Mouse (Mus musculus) monocyte, adult 5-6 weeks (primary cell): ENCODE measurements around the gene Ccl6. TPM values are rescaled to one million over a fixed set of nuclear protein-coding genes. Genes with fewer than 3 reads are reported as not detected.
A peak's percentile ranks its signal among the peaks of the same experiment; 100 is the strongest.
"Not testable (repeated sequence)": the region's sequence is repeated elsewhere in the genome, so short reads cannot be mapped to it uniquely, and the experiment has no call there.

Source experiments
- ATAC-seq: fragments of 153-309, 156-312 bp; replicated peaks from 2 replicates; pipeline ENCODE4 v1.8.0; 2017; ENCODE audit warnings: mild to moderate bottlenecking; ENCODE audit not compliant: low TSS enrichment, insufficient number of reproducible peaks, severe bottlenecking, poor library complexity, low FRiP score
- total RNA-seq: library from RNA; stranded (forward); fragments of 200-1000, 200-491, 200-594 nt; gene quantifications from 3 replicates; pipeline ENCODE4 v1.2.3, GENCODE M21; 2017

Gene Ccl6
- total RNA-seq, 1 experiment from 2014 or later, result 1,123 TPM

GRCm38 (mm10) chr11:83569249-83569648 lies 23.6 kb downstream of the Ccl6 start:
- ATAC-seq, result peak; percentile 45

DNA sequence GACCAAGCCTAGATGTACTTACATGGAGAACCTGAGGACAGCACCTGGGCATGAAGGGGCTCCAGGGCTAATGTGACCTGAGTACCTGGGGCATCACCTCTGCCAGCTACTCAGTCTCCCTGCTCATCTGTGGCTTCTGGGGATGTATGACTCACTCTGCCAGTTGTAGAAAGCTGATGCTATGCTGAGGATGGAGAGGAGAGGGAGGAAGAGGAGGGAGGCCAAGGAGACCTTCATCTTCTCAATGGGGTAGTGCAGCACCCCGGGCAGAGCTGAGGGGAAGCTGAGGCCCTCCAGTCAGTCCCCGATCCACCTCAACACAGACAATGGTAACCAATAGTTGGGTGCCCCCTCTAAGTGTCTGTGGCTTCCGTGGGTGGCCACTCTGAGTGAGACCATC lies 24.1 kb downstream of the Ccl6 start:
- 0 out of 2 replicates have a peak, but pooled peaks have one; percentile 7 for ATAC-seq

- ATAC-seq, result no peak
These were observed 24.8 kb downstream of the Ccl6 start for GRCm38 (mm10) chr11:83568061-83568460.

GRCm38 (mm10) chr11:83567311-83567710 lies 25.6 kb downstream of the Ccl6 start:
- no peak for ATAC-seq

DNA sequence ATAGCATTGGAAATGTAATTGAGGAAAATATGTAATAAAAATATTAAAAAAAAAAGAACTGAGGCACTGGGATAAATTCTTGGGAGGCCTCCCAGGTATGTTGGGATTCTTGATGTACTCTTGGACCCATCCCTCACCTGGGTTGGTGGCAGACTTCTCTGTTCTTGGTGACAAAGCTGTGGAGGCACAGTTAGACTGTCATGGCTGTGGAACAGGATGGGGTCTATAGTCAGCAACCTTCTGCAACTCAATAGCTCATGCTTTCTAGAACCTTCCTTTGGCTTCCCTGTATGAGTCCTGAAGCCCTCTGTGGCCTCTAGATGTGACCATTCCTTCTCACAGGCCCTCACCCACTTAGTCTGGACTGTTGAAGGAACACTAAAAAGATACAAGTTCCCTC lies 26.3 kb downstream of the Ccl6 start:
- no peak for ATAC-seq

- ATAC-seq, result no peak
These were observed 29.1 kb downstream of the Ccl6 start for GRCm38 (mm10) chr11:83563754-83564153.

- ATAC-seq, result no peak
These were observed 30.5 kb downstream of the Ccl6 start for GRCm38 (mm10) chr11:83562311-83562887.

GRCm38 (mm10) chr11:83560405-83560804 lies 32.5 kb downstream of the Ccl6 start:
- ATAC-seq, result peak; percentile 81

GRCm38 (mm10) chr11:83557074-83557473 lies 35.8 kb downstream of the Ccl6 start:
- peak; percentile 11; the same call in 1 of the 2 replicates for ATAC-seq

DNA sequence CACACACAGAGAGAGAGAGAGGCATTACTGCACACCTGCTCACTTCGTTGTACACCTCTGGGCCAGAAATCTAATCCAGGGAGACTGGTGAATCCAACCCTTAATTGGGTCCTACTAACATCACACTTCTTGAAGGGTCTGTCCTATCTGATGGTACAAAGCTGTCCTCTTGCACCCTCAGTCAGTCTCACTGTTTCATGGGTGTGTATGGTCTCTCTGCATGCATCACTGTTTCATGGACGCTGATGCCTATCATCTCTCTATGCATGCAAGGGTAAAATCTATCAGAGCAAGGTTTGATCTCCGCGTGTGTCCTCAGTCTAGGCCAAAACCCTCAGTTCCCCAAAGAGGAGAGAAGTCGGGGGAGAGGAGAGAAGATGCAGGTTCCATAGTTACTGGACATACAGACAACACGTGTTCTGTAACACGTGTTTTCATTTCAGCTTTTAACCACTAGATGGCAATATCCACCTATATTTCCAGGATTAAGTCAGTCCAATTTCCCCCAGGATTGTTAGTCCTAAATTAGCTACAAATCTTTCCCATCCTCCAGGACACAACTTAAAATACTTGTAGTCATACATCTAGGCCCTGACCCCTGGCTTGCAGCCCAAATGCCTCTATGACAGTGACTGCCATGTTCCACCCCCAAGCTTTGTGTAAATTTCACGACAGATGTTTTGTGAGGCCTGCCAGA lies 36.7 kb downstream of the Ccl6 start:
- ATAC-seq, result peak; percentile 77

- no peak for ATAC-seq
These were observed 41.2 kb downstream of the Ccl6 start for GRCm38 (mm10) chr11:83551668-83552067.

GRCm38 (mm10) chr11:83551037-83551436 lies 41.9 kb downstream of the Ccl6 start:
- ATAC-seq, result not testable (repeated sequence)

- ATAC-seq, result peak; percentile 83
These were observed 42.7 kb downstream of the Ccl6 start for GRCm38 (mm10) chr11:83550186-83550632.

DNA sequence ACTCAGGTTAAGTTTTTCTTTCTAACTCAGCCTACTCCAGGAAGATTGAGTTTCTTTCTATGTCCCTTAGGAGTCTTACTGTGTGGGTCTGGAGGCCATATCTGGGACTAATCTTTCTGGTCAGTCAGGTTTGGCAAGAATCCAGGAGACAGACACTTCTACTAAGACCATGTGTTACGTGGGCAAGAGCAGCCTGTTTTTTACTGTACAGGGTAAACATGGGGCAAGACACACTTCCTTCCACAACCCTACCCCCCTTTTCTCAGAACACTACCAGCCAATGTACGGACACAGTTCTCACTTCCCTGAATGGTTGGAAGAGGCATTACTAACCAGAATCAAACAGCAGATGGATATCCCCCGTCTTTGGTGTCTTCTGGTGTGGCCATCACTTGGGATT lies 48.7 kb downstream of the Ccl6 start:
- ATAC-seq, result peak; percentile 91

DNA sequence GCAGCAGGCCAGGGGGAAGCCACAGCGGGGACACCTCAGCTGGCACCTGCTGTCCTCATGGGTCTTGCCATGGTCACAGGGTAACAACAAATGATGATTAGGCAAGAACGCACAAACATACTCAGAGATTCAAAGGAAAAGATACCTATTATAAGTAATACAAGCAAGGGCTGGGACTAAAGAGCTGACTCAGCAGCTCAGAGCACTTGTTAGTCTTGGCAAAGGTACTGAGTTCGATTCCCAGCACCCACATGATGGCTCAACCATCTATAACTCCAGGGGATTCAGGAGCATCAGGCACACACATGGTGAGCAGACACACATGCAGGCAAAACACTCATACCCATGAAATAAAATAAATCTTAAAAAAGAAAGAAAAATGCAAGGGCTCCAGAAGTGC lies 51.5 kb downstream of the Ccl6 start:
- no peak for ATAC-seq

- ATAC-seq, result peak; percentile 46; the same call in 1 of the 2 replicates
These were observed 52.0 kb downstream of the Ccl6 start for GRCm38 (mm10) chr11:83540931-83541330.

GRCm38 (mm10) chr11:83538705-83539314 lies 54.1 kb downstream of the Ccl6 start:
- no peak for ATAC-seq
